Mouse (Mus musculus) stomach, postnatal 0 days (tissue): Measurements from ENCODE around the gene Defb45. TPM values are rescaled to one million over a fixed set of nuclear protein-coding genes. Genes with fewer than 3 reads are reported as not detected.

Experiments used
- ATAC-seq: fragments of 200-750 bp; cut with Nextera tagmentation; 2 replicates; pipeline ENCODE4 v1.8.0; 2017; ENCODE audit not compliant: low FRiP score, low TSS enrichment
- DNase-seq: peaks from one replicate; pipeline ENCODE4 v3.0.0-alpha.2; 2016; ENCODE audit warnings: low spot score
- H3K27ac ChIP-seq: fragments of 300-500 bp; sonication (generic); replicated peaks from 2 replicates; pipeline ENCODE4 v1.5.1; 2014; ENCODE audit warnings: mild to moderate bottlenecking, control low read depth
- H3K27me3 ChIP-seq: fragments of 300-500 bp; sonication (generic); 2 replicates; pipeline ENCODE4 v1.6.1; 2014; ENCODE audit warnings: low read length; ENCODE audit not compliant: control insufficient read depth, insufficient read depth
- H3K36me3 ChIP-seq: fragments of 300-500 bp; sonication (generic); 2 replicates; pipeline ENCODE4 v1.6.1; 2014; ENCODE audit warnings: low read length, mixed read lengths; ENCODE audit not compliant: control insufficient read depth, insufficient read depth
- H3K4me1 ChIP-seq: fragments of 300-500 bp; sonication (generic); replicated peaks from 2 replicates; pipeline ENCODE4 v1.6.1; 2014; ENCODE audit warnings: antibody characterized with exemption; ENCODE audit not compliant: control insufficient read depth, insufficient read depth
- H3K4me2 ChIP-seq: fragments of 300-500 bp; sonication (generic); replicated peaks from 2 replicates; pipeline ENCODE4 v1.6.1; 2014; ENCODE audit warnings: low read depth, mild to moderate bottlenecking, control low read depth, moderate library complexity
- H3K4me3 ChIP-seq: fragments of 300-500 bp; sonication (generic); 2 replicates; pipeline ENCODE4 v1.5.1; 2014; ENCODE audit warnings: low read depth, low read length, control low read depth
- H3K9ac ChIP-seq: fragments of 300-500 bp; sonication (generic); 2 replicates; pipeline ENCODE4 v1.6.1; 2014; ENCODE audit warnings: mild to moderate bottlenecking, low read length, control low read depth, mixed read lengths
- H3K9me3 ChIP-seq: fragments of 300-500 bp; sonication (generic); 2 replicates; pipeline ENCODE4 v1.6.1; 2016; ENCODE audit warnings: low read length; ENCODE audit not compliant: control insufficient read depth
- CTCF ChIP-seq: IDR thresholded peaks from 2 replicates; pipeline ENCODE4 v1.5.1; 2016; ENCODE audit warnings: antibody characterized with exemption, low read depth, mild to moderate bottlenecking, moderate library complexity
- EP300 ChIP-seq: optimal IDR thresholded peaks from 2 replicates; pipeline ENCODE3; 2016; ENCODE audit warnings: antibody characterized with exemption
- WGBS: fragments of 180-500 bp; shearing (Covaris S2); extraction: QIAGEN DNeasy Blood & Tissue Kit; methylation state at CpG from one replicate; pipeline ENCODE4 v1.1.7; 2014; 5-methylcytosine and 5-hydroxymethylcytosine counted together
- polyA plus RNA-seq: library from polyadenylated mRNA; unstranded; fragments of >200 nt; fragmentation: Nextera tagmentation; extraction: Ambion mirVana; gene quantifications from 2 replicates; pipeline ENCODE4 v1.2.1, GENCODE M21; 2015

The Defb45 gene
- polyA plus RNA-seq, 1 experiment from 2014 or later, result not detected

DNA sequence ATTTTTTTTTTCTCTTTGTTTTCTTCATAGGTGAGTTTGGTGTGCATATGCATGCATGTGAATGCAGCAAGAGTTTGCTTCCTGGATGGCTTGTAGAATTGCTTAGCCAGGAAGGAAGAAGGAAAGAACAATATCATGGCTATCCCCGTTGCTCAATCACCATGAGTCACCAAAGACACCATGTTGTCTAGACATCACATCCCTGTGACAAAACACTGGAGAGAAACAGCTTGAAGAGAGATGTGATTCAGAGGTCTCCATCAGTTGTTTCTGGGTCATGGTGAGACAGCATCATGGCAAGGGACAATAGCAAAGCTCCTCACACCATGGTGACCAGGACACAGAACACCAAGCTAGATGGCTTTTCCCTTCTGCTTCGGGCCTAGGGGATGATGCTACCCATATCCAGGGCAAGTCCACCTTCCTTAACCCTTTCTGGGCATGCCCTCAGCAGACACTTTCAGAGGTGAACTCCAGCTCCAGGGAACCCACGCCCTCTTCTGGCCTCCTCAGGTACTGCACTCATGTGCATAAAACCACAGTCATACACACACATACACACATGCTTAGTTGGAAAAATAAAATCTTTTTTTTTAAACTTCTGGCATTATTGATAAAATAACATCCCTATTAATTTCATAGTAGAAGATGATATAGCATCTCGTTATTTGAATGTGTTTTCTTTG is 2.2 kb upstream of the Defb45 start:
- Histone ChIP-seq H3K9me3 (no peaks in the 10 kb centered on the region), H3K4me1 (no peaks in the 10 kb centered on the region), H3K27me3 (no peaks in the 10 kb centered on the region), H3K27ac (no peak overlapping the region), H3K4me2 (no peak overlapping the region), H3K9ac (no peak overlapping the region), H3K36me3 (no peaks in the 10 kb centered on the region), H3K4me3 (no peak overlapping the region)
- 68% methylated on average over 4 of the region's 4 CpGs for WGBS
- no peak for TF ChIP-seq EP300
- peak; percentile 49 for TF ChIP-seq CTCF
- DNase-seq, result no peak
- no peak for ATAC-seq

DNA sequence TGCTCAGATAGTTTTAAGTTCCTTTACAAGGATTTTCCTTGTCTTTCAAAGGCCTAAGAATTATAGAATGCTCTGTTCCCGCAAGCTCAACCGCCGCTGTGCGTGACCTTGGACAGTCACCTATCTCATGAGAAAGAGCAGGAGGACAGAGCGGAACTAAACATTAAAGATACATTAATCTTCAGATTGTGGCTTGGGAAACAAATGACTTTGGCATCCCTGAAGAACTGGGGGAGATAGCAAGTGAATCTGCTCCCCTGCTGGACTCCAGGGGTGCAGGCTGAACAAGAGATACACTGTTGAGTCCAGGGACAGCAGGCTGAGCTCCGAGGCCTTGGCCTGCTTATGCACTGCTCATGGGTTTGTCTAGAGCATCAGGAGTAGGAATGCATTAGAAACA is 877 bp upstream of the Defb45 start:
- no peak for ATAC-seq
- H3K9me3 ChIP-seq, result no peaks in the 10 kb centered on the region
- H3K4me1 ChIP-seq, result no peaks in the 10 kb centered on the region
- no peaks in the 10 kb centered on the region for H3K36me3 ChIP-seq
- H3K27me3 ChIP-seq, result no peaks in the 10 kb centered on the region
- no peak overlapping the region for H3K4me3 ChIP-seq
- TF ChIP-seq EP300 (no peak), CTCF (no peak)
- no peak for DNase-seq
- no peak overlapping the region for H3K27ac ChIP-seq
- 68% methylated on average over 6 of the region's 6 CpGs for WGBS
- no peak overlapping the region for H3K4me2 ChIP-seq
- no peak overlapping the region for H3K9ac ChIP-seq

DNA sequence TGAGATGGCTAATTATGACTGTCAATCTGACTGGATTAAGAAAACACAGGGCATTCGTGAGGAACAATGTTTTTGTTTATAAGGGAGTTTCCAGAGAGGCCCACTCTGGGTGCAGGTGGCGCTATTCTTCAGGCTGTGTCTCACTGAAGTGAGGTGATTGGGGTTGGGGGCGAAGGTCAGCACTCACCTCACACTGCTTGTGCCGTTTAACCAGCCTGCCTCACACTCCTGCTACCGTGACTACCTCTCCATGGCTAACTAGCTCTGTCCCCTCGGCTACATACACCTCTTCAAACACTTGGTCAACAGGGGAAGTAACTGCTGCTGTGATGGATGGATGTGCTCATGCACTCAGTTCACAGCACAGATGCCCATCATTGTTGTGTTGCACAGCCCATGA is 10.2 kb downstream of the Defb45 start:
- DNase-seq, result no peak
- Histone ChIP-seq H3K4me3 (no peak overlapping the region), H3K27ac (no peak overlapping the region), H3K4me1 (no peaks in the 10 kb centered on the region), H3K36me3 (no peaks in the 10 kb centered on the region), H3K27me3 (no peaks in the 10 kb centered on the region), H3K9ac (no peak overlapping the region), H3K9me3 (no peaks in the 10 kb centered on the region), H3K4me2 (no peak overlapping the region)
- 32% methylated on average over 6 of the region's 6 CpGs for WGBS
- no peak for ATAC-seq
- TF ChIP-seq CTCF (no peak), EP300 (no peak)

DNA sequence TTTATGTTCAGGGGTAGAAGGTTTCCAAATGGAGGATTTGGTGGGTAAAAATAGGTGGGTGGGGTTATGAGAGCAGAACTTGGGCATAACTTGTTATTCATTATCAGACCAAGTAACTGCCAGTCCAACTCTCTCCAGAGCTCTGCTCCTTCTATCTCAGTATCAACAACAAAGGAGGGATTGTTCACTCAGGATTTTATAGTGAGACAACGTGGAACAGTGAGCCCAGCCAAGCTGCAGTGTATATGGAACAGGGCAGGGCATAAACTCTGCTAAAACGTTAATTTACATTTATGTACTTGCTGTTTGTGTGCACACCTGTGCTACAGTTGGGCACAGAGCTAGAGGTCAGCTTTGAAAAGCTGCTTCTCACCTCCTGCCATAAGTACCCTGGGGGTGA is 10.7 kb downstream of the Defb45 start:
- H3K9me3 ChIP-seq, result no peaks in the 10 kb centered on the region
- no peak for DNase-seq
- no peaks in the 10 kb centered on the region for H3K27me3 ChIP-seq
- no peak for ATAC-seq
- no peak overlapping the region for H3K27ac ChIP-seq
- no peak for TF ChIP-seq CTCF
- no peak for TF ChIP-seq EP300
- H3K4me1 ChIP-seq, result no peaks in the 10 kb centered on the region
- H3K36me3 ChIP-seq, result no peaks in the 10 kb centered on the region
- no peak overlapping the region for H3K9ac ChIP-seq
- 16% methylated on average over 2 of the region's 2 CpGs for WGBS
- H3K4me2 ChIP-seq, result no peak overlapping the region
- no peak overlapping the region for H3K4me3 ChIP-seq

DNA sequence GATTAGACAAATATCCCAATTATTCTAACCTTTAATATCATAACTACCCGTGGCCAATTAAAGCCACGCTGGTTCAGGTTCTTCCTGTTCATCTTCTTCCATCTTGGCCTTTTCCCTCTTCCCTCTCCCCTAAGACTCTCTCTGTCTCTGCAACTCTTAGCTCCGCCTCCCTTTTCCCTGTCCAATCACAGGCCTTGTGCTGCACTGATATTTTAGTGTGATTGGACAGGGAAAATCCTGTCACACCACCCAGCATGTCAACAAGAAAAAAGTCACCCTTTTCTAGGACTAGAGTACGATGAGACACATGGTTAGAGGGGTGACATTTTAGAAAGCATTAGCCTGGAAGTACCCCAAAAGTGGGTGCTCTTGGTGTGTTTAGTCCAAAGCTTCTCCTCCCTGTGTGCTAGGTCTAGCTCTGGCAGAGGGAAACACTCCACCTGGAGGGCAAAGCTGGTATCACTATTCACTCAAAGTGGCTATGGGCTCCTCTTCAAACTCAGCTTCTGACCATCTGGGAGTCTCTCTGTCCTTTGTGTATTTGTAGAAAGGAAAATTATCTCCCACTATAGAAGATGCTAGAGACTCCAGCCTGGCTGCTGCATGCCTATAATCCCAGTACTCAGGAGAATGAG is 12.2 kb downstream of the Defb45 start:
- Histone ChIP-seq H3K27me3 (no peaks in the 10 kb centered on the region), H3K27ac (no peak overlapping the region), H3K4me2 (no peak overlapping the region), H3K36me3 (no peaks in the 10 kb centered on the region), H3K4me3 (no peak overlapping the region), H3K9ac (no peak overlapping the region), H3K4me1 (no peaks in the 10 kb centered on the region), H3K9me3 (no peaks in the 10 kb centered on the region)
- WGBS, result 81% methylated on average over 4 of the region's 4 CpGs
- TF ChIP-seq EP300 (no peak), CTCF (peak; percentile 61)
- ATAC-seq, result 0 out of 2 replicates have a peak, but pooled peaks have one; percentile 32
- no peak for DNase-seq

DNA sequence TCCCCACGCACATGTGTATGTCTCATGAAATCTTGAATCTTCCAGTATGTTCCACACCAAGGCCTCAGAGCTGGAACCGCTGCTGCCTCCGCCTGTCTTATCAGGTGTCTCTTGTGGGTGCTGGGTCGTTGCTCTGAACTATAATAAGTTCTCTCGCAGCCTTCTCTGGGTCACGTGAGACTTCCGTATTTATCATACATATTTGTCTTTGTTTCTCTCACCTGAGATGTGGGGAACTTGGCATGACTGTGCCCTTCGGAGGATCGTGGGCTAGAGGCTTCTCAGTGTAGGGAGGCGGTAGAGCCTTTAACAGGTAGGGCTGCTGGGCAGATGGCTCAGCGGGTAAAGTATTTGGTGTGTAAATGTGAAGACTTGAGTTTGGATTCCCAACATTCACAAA is 18.6 kb downstream of the Defb45 start:
- no peaks in the 10 kb centered on the region for H3K36me3 ChIP-seq
- H3K27ac ChIP-seq, result no peak overlapping the region
- H3K9ac ChIP-seq, result no peak overlapping the region
- H3K4me1 ChIP-seq, result no peaks in the 10 kb centered on the region
- H3K4me2 ChIP-seq, result no peak overlapping the region
- no peaks in the 10 kb centered on the region for H3K27me3 ChIP-seq
- DNase-seq (no peak), ATAC-seq (no peak)
- TF ChIP-seq CTCF, result no peak
- no peak for TF ChIP-seq EP300
- H3K9me3 ChIP-seq, result no peaks in the 10 kb centered on the region
- WGBS, result 77% methylated on average over 11 of the region's 11 CpGs
- no peak overlapping the region for H3K4me3 ChIP-seq
